Mouse (Mus musculus) central nervous system, embryonic 11.5 days (tissue): ENCODE measurements around the gene Birc7. TPM values are rescaled to one million over a fixed set of nuclear protein-coding genes. Genes with fewer than 3 reads are reported as not detected.

Experiments
- polyA plus RNA-seq: library from polyadenylated mRNA; depleted of rRNA; stranded (reverse); fragments of >200 nt; gene quantifications from 2 replicates; pipeline ENCODE4 v1.2.3, GENCODE M21; 2012; rRNA removed

Birc7 gene
- 0.29 and 0.41 TPM in 2 replicates for polyA plus RNA-seq

DNA sequence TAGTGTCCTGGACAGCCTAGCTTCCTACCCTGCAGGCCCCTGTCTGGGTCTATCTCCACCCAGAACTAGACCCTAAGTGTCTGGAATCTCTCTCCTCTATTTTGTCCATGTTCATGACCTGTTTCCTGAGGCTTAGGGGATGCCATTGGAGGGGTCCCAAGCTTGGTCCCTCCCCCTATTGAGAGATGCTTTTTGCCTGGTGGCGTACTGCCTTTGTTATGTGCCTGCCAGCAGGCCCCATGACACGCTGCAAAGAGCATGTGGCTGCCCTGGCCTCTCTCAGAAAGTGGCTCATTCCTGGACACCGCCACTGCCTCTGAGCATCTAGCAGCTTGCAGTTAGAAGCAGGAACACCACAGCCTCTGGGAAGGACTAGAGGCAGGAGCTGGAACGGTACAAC, at the start of gene Birc7:
Birc7 (plus strand) TSS at position 301 of the 400 bp plus-strand sequence.

DNA sequence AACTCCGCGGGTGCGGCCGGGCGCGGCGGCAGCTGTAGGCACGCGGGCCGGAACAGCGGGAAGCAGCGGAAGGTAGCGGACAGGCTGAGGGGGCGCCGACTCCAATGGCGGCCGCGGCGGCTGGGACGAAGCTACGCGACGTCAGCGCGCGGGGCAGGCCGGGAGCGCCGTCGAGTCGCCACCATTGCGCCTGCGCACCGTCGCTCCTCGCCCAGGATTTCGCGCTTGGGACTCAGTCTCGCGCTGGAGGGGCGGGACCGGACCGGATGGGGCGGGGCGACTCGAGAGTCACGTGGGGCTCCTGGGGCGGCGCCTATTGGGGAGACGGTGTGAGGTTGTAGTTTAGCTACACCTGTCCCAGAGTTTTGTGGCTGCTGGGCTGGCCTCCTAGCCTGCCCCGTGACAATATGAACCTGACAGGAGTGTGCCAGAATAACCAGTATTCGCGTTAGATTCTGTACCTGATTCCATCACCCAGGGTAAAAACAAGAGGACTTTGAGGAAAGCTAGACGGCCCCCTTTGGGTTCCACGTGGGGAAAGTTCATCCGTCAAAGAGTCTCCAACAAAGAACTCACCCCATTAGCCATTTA, 7.9 kb upstream of the Birc7 start, which contains the start of gene Ythdf1:
Ythdf1 (minus strand) TSS at position 140 of the 591 bp plus-strand sequence.

DNA sequence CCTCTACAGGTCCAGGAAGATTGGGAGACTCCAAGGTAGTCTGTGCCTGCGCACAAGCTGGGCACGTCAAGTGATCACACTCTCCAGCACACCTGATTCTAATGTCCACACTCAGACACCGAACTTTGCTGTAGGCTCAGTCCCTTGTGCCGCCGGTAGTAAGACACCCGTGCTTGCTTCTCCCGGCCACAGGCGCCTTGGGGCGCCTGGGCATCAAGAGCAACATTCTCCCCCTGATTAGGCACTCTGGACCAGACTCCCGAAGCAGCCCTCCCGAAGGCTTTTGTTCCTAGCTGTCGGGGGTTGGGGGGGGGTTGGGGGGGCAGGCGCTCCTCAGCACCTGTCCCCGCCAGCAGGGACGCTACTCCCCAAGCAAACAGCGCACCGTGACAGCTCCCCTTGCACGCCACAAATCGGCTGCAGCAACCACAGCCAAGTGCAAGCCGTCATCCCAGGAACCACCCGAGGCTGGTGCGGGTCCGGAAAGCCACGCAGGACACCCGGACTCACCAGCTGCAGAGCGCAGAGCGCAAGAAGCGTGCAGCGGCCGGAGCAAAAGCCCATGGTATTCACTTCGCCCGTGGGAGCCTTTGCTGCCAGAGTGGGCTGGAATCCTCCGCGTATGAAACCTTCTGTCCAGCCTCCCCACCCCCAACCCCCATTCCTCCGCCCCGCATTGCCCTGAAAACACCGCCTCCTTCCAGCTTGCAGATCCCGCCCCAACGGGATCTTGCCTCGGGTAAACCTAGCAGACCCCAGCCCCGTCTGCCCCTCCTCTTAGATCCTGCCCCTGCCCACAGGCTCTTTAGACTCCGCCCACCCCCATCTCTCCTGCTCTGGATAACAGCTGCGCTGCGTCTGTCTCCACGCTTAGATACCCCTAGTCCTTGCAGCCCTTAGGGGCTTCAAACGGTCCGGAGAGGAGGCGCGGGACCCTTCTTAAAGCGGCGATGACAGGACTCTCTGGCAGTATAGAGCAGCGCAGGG, 25.5 kb downstream of the Birc7 start, which contains the start of gene Nkain4:
Nkain4 (minus strand) TSS at position 639 of the 987 bp plus-strand sequence.

DNA sequence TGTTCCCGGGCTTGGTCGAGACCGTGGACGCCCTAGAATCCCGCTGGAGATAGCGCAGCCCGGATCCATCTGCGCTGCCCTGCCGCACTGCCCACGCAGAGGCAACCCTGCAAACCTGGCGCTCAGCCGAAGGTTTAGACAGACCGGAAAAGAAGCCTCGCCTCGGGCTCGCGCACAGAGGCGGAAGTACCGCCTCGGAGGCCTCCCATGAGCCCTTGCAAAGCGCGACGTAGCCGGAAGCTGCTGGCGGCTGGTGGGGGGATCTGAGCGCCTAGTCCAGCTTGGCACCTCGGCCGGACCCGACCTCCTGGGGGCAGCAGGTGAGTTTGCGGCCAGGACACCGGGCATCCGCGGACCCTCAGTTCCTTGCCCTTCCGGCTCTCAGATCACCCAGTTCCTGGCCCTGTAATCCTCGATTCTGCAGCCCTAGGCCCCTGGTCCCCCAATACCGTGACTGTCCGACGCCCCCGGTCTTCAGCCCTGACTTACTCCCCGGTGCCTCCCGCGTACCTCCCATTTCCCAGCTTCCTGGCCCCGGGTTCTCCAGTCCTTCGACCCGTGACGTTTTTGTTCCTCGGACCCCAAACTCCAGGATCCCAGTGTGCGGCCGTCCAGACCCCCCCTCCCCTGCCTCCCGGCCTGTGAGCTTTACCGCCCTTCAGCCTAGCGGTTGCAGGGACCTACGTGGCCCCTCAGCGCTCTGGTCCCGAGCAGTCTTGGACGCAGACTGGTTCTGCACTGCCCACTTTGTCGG, 38.4 kb downstream of the Birc7 start, which contains the start of gene Arfgap1:
Arfgap1 (plus strand) TSS at position 216 of the 754 bp plus-strand sequence.

Other genes starting within 250 kb of the Birc7 start
- gene Dido1, start 219.0 kb upstream of the Birc7 start, polyA plus RNA-seq, result 39.2 and 44.3 TPM in 2 replicates
- gene Gid8, start 218.9 kb upstream of the Birc7 start, polyA plus RNA-seq, result 49.7 and 60.5 TPM in 2 replicates
- 0.84 and 1.2 TPM in 2 replicates for gene Slc17a9, start 203.8 kb upstream of the Birc7 start, polyA plus RNA-seq
- gene Bhlhe23, start 152.1 kb upstream of the Birc7 start, polyA plus RNA-seq, result 4.4 and 9.2 TPM in 2 replicates
- 41.1 and 71.1 TPM in 2 replicates for gene Ythdf1, start 8.1 kb upstream of the Birc7 start, polyA plus RNA-seq
- gene Nkain4, start 25.7 kb downstream of the Birc7 start, polyA plus RNA-seq, result 40.6 and 50.9 TPM in 2 replicates
- 68.6 and 83.8 TPM in 2 replicates for gene Arfgap1, start 38.2 kb downstream of the Birc7 start, polyA plus RNA-seq
- gene Col20a1, start 57.5 kb downstream of the Birc7 start, polyA plus RNA-seq, result 0.67 and 1.9 TPM in 2 replicates
- gene Chrna4, start 114.5 kb downstream of the Birc7 start, polyA plus RNA-seq, result 10.2 and 12.9 TPM in 2 replicates
- 19.1 and 19.2 TPM in 2 replicates for gene Kcnq2, start 206.3 kb downstream of the Birc7 start, polyA plus RNA-seq
- 6.3 and 8.5 TPM in 2 replicates for gene Eef1a2, start 228.0 kb downstream of the Birc7 start, polyA plus RNA-seq